Mouse (Mus musculus) adrenal gland, adult 18-20 months (tissue): Measurements from ENCODE around the gene Srebf1. TPM values are rescaled to one million over a fixed set of nuclear protein-coding genes. Genes with fewer than 3 reads are reported as not detected.

Experiments used
- DNase-seq, 2 experiments: peaks; one replicate each; pipeline ENCODE4 v3.0.0; 2021 to 2022; ENCODE audit warnings: low spot score in 2 of 2
- total RNA-seq, 2 experiments: library from RNA; stranded (reverse); gene quantifications; 1 replicate in 1 of 2; 2 replicates in 1 of 2; pipeline ENCODE4 v1.2.3; 2021

Gene Srebf1
- total RNA-seq, 2 experiments from 2014 or later, result 141 to 185 TPM

GRCm38 (mm10) chr11:60182741-60183140 lies 39.6 kb downstream of the Srebf1 start:
- no peak for DNase-seq

GRCm38 (mm10) chr11:60182116-60182670 lies 40.2 kb downstream of the Srebf1 start:
- no peak for DNase-seq

- DNase-seq, result no peak
Measured at GRCm38 (mm10) chr11:60178506-60178905, 43.9 kb downstream of the Srebf1 start.

GRCm38 (mm10) chr11:60178005-60178404 lies 44.4 kb downstream of the Srebf1 start:
- no peak for DNase-seq

GRCm38 (mm10) chr11:60176975-60177657 lies 45.3 kb downstream of the Srebf1 start:
- no peak for DNase-seq

- DNase-seq, result peak; percentile 57 to 60
Measured at GRCm38 (mm10) chr11:60176182-60176974, 46.0 kb downstream of the Srebf1 start.

- DNase-seq, result peak; percentile 51 to 59
Measured at GRCm38 (mm10) chr11:60175371-60176181, 46.8 kb downstream of the Srebf1 start.

GRCm38 (mm10) chr11:60173606-60174184 lies 48.7 kb downstream of the Srebf1 start:
- DNase-seq, result no peak

GRCm38 (mm10) chr11:60172074-60172473 lies 50.3 kb downstream of the Srebf1 start:
- no peak for DNase-seq

- DNase-seq, result no peak
Measured at GRCm38 (mm10) chr11:60168780-60169179, 53.6 kb downstream of the Srebf1 start.

GRCm38 (mm10) chr11:60165076-60165475 lies 57.3 kb downstream of the Srebf1 start:
- no peak for DNase-seq

- no peak for DNase-seq
Measured at GRCm38 (mm10) chr11:60164450-60164849, 57.9 kb downstream of the Srebf1 start.

GRCm38 (mm10) chr11:60163362-60163761 lies 59.0 kb downstream of the Srebf1 start:
- DNase-seq, result no peak

GRCm38 (mm10) chr11:60162547-60162946 lies 59.8 kb downstream of the Srebf1 start:
- DNase-seq, result no peak

- no peak for DNase-seq
Measured at GRCm38 (mm10) chr11:60161146-60161874, 61.1 kb downstream of the Srebf1 start.

GRCm38 (mm10) chr11:60160454-60161114 lies 61.8 kb downstream of the Srebf1 start:
- no peak for DNase-seq

GRCm38 (mm10) chr11:60159955-60160354 lies 62.4 kb downstream of the Srebf1 start:
- no peak for DNase-seq

GRCm38 (mm10) chr11:60158271-60158670 lies 64.1 kb downstream of the Srebf1 start:
- no peak for DNase-seq

GRCm38 (mm10) chr11:60155690-60156089 lies 66.7 kb downstream of the Srebf1 start:
- DNase-seq, result no peak

- DNase-seq, result no peak
Measured at GRCm38 (mm10) chr11:60153936-60154335, 68.4 kb downstream of the Srebf1 start.
